Mouse (Mus musculus) embryonic facial prominence, embryonic 14.5 days (tissue): ENCODE results near the gene Tango6. TPM values are rescaled to one million over a fixed set of nuclear protein-coding genes. Genes with fewer than 3 reads are reported as not detected.

ENCODE experiments used
- ATAC-seq: fragments of 200-750 bp; cut with Nextera tagmentation; 2 replicates; pipeline ENCODE4 v1.8.0; 2017; ENCODE audit warnings: low read depth, moderate number of reproducible peaks, moderate TSS enrichment
- DNase-seq: peaks from one replicate; pipeline ENCODE4 v3.0.0-alpha.2; 2015; ENCODE audit warnings: low spot score
- H3K27ac ChIP-seq: fragments of 300-500 bp; sonication (generic); replicated peaks from 2 replicates; pipeline ENCODE4 v1.5.1; 2014; ENCODE audit warnings: low read depth, mild to moderate bottlenecking, low read length, moderate library complexity
- H3K27me3 ChIP-seq: fragments of 300-500 bp; sonication (generic); replicated peaks from 2 replicates; pipeline ENCODE4 v1.6.1; 2014; ENCODE audit warnings: low read length; ENCODE audit not compliant: control insufficient read depth, insufficient read depth
- H3K36me3 ChIP-seq: fragments of 300-500 bp; sonication (generic); 2 replicates; pipeline ENCODE4 v1.6.1; 2014; ENCODE audit warnings: low read length, mixed read lengths; ENCODE audit not compliant: control insufficient read depth, insufficient read depth
- H3K4me1 ChIP-seq: fragments of 300-500 bp; sonication (generic); 2 replicates; pipeline ENCODE4 v1.6.1; 2014; ENCODE audit warnings: antibody characterized with exemption, low read length; ENCODE audit not compliant: control insufficient read depth, insufficient read depth
- H3K4me2 ChIP-seq: fragments of 300-500 bp; sonication (generic); 2 replicates; pipeline ENCODE4 v1.6.1; 2014; ENCODE audit warnings: low read depth, mild to moderate bottlenecking, low read length, moderate library complexity, mixed read lengths
- H3K4me3 ChIP-seq: fragments of 300-500 bp; sonication (generic); 2 replicates; pipeline ENCODE4 v1.5.1; 2014; ENCODE audit warnings: low read depth, mild to moderate bottlenecking, low read length
- H3K9ac ChIP-seq: fragments of 300-500 bp; sonication (generic); 2 replicates; pipeline ENCODE4 v1.6.1; 2014; ENCODE audit warnings: low read depth, mild to moderate bottlenecking, low read length, moderate library complexity, mixed read lengths
- H3K9me3 ChIP-seq: fragments of 300-500 bp; sonication (generic); 2 replicates; pipeline ENCODE4 v1.6.1; 2016; ENCODE audit warnings: low read length; ENCODE audit not compliant: control insufficient read depth
- WGBS: fragments of 180-500 bp; shearing (Covaris S2); extraction: QIAGEN DNeasy Blood & Tissue Kit; methylation state at CpG from one replicate; pipeline ENCODE4 v1.1.7; 2014; 5-methylcytosine and 5-hydroxymethylcytosine counted together
- polyA plus RNA-seq: library from polyadenylated mRNA; unstranded; fragments of >200 nt; fragmentation: Nextera tagmentation; extraction: Ambion mirVana; gene quantifications from 2 replicates; pipeline ENCODE4 v1.2.1, GENCODE M21; 2014

Gene Tango6
- polyA plus RNA-seq, 1 experiment from 2014 or later: 6.1 TPM

DNA sequence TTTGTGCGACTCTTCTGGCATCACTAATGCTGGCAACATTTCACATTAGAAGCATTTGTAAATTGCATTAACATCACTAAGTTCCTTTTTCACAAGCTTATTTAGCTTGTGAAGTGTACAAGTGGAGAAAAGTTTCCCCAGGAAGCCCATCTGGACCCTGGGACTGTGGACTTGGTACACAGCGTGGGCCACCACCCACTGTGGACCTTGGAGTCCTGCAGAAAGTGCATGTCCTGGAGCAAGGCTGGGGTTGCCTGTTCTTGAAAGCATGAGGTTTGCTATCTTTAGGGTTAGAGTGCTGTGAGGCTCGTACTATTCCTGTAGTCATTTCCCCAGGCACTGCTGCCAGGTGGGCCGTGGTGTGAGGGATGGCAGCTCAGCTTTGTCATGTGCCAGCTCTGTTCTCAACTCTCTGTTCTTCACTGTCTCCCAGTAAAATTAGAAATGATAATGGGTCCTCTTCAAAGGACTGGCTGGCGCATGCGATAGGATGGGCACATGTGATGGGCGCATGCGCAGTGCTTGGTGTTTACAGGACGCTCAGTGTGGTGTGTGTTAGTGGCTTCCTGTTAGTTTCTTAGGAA is 87.8 kb downstream of the Tango6 start:
- H3K9me3 ChIP-seq: no peaks in the 10 kb centered on the region
- no peaks in the 10 kb centered on the region for H3K36me3 ChIP-seq
- no peaks in the 10 kb centered on the region for H3K4me1 ChIP-seq
- ATAC-seq (no peak), DNase-seq (no peak)
- H3K4me3 ChIP-seq: no peak overlapping the region
- 88% methylated on average over 9 of the region's 9 CpGs for whole genome bisulfite sequencing
- no peaks in the 10 kb centered on the region for H3K27me3 ChIP-seq
- no peak overlapping the region for H3K27ac ChIP-seq
- no peak overlapping the region for H3K9ac ChIP-seq
- H3K4me2 ChIP-seq: no peak overlapping the region

DNA sequence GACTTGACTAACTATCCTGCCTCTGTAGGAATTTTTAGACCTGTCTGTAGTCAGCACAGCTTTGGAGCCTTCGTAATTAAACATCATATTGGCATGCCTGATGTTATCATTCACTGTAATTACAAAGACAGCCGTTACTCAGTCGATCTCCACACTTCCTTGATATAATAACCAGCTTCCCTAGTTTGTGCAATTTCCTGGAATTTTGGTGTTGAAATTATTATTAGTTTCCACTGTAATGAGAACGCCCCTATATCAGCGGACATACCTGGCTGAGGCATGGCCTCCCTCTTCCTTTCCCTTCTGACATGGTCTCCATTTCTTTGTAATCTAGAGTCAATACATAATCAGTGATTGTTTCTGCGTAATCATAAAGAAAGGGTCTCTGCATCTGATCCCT is 89.2 kb downstream of the Tango6 start:
- H3K9ac ChIP-seq: no peak overlapping the region
- 73% methylated on average over 6 of the region's 6 CpGs for WGBS

DNA sequence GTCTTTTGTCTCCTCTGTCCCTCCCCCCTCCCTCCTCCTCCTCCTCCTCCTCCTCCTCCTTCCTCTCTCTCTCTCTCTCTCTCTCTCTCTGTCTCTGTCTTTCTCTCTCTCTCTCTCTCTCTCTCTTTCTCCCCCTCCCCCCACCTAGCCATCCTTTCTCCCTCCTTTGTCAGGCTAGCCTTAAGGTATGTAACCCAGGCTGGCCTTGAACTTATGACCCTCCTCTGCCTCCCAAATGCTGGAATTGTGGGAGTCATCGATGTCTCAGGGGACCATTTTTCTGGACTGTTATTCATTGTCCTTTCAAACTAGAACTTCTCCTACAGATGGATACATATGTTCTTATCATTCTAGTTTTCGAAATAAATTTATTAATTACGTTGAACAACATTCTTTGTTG is 89.6 kb downstream of the Tango6 start:
- 85% methylated on average over 3 of the region's 3 CpGs for WGBS
- no peaks in the 10 kb centered on the region for H3K9me3 ChIP-seq
- H3K9ac ChIP-seq: no peak overlapping the region
- no peaks in the 10 kb centered on the region for H3K36me3 ChIP-seq
- no peaks in the 10 kb centered on the region for H3K4me1 ChIP-seq
- ATAC-seq: no peak
- H3K27ac ChIP-seq: no peak overlapping the region
- H3K4me2 ChIP-seq: no peak overlapping the region
- no peak for DNase-seq
- no peak overlapping the region for H3K4me3 ChIP-seq
- H3K27me3 ChIP-seq: no peaks in the 10 kb centered on the region

More for the DNA sequence above, 89.2 kb downstream of the Tango6 start:
- no peaks in the 10 kb centered on the region for H3K36me3 ChIP-seq
- no peak overlapping the region for H3K27ac ChIP-seq
- H3K27me3 ChIP-seq: no peaks in the 10 kb centered on the region
- no peaks in the 10 kb centered on the region for H3K4me1 ChIP-seq
- DNase-seq: no peak
- no peak overlapping the region for H3K4me3 ChIP-seq
- no peaks in the 10 kb centered on the region for H3K9me3 ChIP-seq
- no peak for ATAC-seq
- H3K4me2 ChIP-seq: no peak overlapping the region

DNA sequence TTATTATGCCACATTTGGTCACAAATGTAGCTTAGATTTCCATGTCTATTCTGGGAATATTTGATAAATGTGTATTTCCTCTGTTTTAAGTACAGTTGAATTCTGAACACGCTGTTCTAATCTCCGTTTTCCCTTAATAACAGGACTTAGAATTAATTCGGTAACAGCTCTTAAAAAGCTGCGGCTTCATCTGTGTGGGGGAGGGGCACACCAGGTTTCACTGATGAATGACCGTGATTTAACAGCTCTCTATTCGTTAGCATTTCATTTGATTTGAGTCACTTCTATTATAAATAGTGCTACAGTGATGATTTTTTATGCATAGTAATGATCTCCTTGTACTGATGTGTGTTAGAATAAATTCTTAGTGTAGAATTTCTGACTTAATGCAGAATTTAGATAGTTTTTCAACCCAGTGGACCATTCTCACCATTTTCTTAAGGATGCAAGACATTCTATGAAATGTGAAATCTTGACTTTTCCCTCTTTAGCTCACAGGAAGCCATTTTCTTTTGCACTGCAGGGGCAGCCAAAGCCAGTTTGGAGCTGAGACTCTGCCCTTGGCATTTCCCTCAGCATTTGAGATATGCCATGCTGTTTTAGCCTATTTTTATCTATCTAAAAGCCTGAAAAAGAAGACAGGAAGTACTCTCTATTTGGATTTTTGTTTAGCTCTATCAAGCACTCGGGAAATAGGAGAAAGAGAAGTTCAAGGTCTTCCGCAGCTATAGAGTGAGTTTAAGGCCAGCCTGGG is 91.9 kb downstream of the Tango6 start:
- Histone ChIP-seq H3K4me2 (no peak overlapping the region), H3K4me3 (no peak overlapping the region), H3K27me3 (no peaks in the 10 kb centered on the region), H3K36me3 (no peaks in the 10 kb centered on the region), H3K27ac (no peak overlapping the region), H3K9ac (no peak overlapping the region), H3K9me3 (no peaks in the 10 kb centered on the region), H3K4me1 (no peaks in the 10 kb centered on the region)
- no peak for ATAC-seq
- DNase-seq: no peak
- 81% methylated on average over 8 of the region's 8 CpGs for WGBS

DNA sequence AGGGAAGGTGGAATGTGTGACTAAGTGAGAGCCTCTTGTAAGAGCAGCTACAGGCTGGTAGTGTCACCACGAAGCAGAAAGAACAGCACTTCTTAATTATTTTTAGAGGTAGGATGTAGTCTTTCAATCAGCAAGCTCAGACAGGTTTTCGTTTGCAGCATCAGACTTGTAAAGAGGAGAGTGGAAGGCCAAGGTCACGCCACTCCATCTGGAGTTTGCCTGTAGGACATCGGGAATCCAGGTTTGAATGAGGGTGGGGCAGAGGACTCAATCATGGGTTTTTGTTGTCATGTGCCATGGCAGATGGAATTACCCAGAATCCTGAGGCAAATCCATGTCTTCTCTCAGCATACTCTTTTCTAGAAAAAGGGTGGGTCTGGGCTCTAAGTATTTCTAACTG is 106.8 kb downstream of the Tango6 start:
- Histone ChIP-seq H3K36me3 (no peaks in the 10 kb centered on the region), H3K9ac (no peak overlapping the region), H3K27me3 (no peaks in the 10 kb centered on the region), H3K9me3 (no peaks in the 10 kb centered on the region), H3K4me2 (no peak overlapping the region), H3K4me3 (no peak overlapping the region), H3K4me1 (no peaks in the 10 kb centered on the region), H3K27ac (no peak overlapping the region)
- DNase-seq (peak; percentile 34), ATAC-seq (no peak)
- WGBS: 51% methylated on average over 4 of the region's 4 CpGs

DNA sequence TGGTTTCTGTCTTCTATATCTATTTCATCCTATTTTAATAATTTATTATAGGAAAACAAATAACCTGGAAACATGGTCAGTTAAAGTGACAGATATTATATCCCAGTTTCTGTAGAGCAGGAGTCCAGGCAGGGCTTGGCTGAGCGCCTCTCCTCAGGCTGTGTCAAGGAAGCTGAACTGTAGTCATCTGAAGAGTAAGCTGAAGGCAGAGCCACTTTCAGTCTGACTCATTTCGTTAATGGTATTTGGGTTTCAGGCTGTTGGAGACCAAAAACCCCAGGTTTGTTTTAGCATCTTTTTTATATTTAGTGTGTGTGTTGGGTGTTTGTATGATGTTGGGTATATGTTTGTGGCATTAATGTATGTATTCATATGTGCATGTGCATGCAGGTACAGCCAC is 112.0 kb downstream of the Tango6 start:
- no peak overlapping the region for H3K4me2 ChIP-seq
- no peak overlapping the region for H3K9ac ChIP-seq
- H3K27ac ChIP-seq: no peak overlapping the region
- H3K36me3 ChIP-seq: no peaks in the 10 kb centered on the region
- ATAC-seq (no peak), DNase-seq (no peak)
- no peak overlapping the region for H3K4me3 ChIP-seq
- 94% methylated on average over 2 of the region's 2 CpGs for WGBS
- H3K4me1 ChIP-seq: no peaks in the 10 kb centered on the region
- no peaks in the 10 kb centered on the region for H3K27me3 ChIP-seq
- H3K9me3 ChIP-seq: no peaks in the 10 kb centered on the region

DNA sequence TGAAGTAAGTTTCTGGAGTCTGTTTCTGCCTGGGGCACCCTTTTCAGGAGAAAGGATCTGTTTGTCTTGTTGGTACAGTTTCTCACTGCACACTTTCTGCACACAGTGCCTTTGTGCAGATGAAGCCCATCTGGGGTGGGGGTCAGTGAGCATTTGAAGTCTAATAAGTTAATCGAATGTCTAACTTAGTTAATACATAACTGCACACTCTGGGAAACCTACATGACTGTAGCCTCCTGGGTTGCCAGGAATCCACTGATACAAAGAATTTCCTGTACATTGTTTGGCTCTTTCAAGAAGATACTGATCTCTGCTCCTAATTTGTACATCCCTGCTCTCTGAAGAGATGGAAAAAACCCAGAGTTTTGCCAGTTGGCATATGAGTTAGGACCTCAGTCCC is 117.0 kb downstream of the Tango6 start:
- H3K4me1 ChIP-seq: no peaks in the 10 kb centered on the region
- 53% methylated on average over 1 of the region's 1 CpGs for WGBS
- H3K4me2 ChIP-seq: no peak overlapping the region
- H3K9ac ChIP-seq: no peak overlapping the region
- DNase-seq: no peak
- no peak overlapping the region for H3K27ac ChIP-seq
- no peaks in the 10 kb centered on the region for H3K9me3 ChIP-seq
- H3K36me3 ChIP-seq: no peaks in the 10 kb centered on the region
- no peak for ATAC-seq
- H3K4me3 ChIP-seq: no peak overlapping the region
- no peaks in the 10 kb centered on the region for H3K27me3 ChIP-seq

DNA sequence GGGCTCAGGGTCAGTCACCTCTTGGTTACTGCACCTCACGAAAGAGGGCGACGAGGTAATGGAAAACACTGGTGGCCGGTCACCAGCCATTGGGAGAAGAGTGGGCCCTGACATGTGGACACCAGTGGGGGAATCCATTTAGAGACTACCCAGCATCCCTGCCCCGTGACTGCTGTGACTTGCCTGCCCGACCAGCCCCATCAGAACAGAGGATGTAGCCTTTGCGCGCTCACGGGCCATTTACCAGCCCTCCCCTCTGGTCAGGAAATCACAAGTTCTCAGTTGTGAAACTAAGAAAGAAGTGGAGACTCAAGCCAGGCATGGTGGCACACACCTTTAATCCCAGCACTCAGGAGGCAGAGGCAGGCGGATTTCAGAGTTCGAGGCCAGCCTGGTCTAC is 118.4 kb downstream of the Tango6 start:
- H3K4me3 ChIP-seq: no peak overlapping the region
- H3K9me3 ChIP-seq: 0 out of 2 replicates have a peak, but pooled peaks cover 3% of the 10 kb centered on the region
- no peaks in the 10 kb centered on the region for H3K27me3 ChIP-seq
- H3K4me2 ChIP-seq: no peak overlapping the region
- WGBS: 88% methylated on average over 11 of the region's 11 CpGs
- no peak for ATAC-seq
- no peak overlapping the region for H3K27ac ChIP-seq
- no peaks in the 10 kb centered on the region for H3K36me3 ChIP-seq
- H3K4me1 ChIP-seq: no peaks in the 10 kb centered on the region
- H3K9ac ChIP-seq: no peak overlapping the region
- DNase-seq: no peak
